Mouse (Mus musculus) adrenal gland, postnatal 10 days (tissue): ENCODE measurements at regions not wholly inside any gene's neighbourhood (a gene's known extent, or its start where the extent isn't known, plus 50 kb on each side); places are given as distances from the start of the nearest gene placed in this dataset.
A peak's percentile ranks its signal among the peaks of the same experiment; 100 is the strongest.

Experiments used
- DNase-seq: peaks from one replicate; pipeline ENCODE4 v3.0.0; 2021; ENCODE audit warnings: mixed read lengths

DNA sequence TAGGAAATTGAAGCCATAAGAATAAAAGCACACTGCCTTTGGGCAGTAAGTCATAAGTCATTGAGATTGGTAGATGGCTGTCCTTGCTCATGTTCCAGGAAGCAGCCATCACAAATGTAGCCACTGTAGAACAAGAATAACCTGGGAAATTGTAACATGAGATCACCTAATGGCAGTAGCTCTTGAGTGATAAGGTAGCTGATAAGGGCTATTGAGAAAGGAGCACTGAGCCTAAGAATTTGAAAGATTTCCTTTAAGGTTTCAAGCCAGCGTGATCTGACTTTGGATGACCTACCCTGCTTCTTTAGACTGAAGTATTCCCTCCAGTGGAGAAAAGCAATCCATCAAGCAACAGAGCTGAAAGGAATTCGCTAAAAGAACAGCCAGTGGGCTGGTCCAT lies 117.8 kb upstream of the Ppp2r3a start:
- no peak for DNase-seq

- DNase-seq: no peak
Measured at GRCm38 (mm10) chr9:101356607-101357006, 105.0 kb upstream of the Ppp2r3a start.

- DNase-seq: no peak
Measured at GRCm38 (mm10) chr9:101348771-101349170, 97.2 kb upstream of the Ppp2r3a start.

DNA sequence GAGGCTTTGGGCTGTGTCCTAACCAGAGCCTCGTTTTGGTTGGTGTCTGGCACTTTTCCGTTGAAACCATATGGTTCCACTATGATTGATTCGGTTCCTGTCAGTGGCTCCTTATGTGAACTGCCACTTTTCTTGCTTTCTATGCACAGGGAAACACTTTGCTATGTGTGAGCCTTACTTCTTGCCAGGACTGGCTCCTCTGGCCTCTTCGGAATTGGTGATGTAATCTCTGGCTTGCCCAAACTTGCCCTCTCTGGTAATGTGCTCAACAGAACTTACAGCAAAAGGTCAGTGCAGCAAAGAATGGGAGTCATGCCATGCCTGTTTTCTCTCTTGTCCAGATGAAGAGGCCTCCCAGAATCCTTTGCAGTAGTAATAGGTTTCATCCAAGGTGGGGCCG lies 91.3 kb upstream of the Ppp2r3a start:
- peak; percentile 23 for DNase-seq

DNA sequence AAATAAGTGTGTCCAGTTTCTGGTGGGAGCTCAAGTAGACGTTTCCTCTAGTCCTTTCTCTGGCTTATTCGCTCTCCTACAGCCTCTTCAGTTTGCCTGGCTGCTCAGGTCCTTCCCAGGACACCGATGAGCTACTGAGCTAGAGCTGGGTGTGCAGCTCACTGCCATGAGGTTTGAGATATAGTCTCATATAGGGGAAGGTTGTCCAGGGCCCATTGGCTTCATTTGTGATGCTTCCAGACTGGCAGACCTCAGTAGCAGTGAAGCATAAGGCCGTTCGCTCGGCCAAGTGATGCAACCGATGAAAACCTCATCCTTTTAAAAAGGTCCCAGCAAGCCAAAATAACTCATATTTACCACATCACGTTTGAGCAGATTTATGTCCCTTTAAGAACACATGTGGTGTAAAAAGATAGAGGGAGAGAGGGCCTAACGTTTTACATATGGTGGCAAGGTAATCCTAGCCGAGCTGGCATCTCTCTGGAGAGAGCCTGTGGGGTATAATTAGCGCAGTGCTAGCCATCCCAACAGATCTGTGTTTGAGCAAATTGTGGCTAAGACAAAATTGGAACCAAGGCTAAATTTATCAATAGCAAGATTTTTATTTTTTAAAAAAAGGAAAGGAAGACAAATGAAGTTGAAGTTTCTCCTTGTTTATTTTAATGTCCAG lies 89.3 kb upstream of the Ppp2r3a start:
- no peak for DNase-seq

DNA sequence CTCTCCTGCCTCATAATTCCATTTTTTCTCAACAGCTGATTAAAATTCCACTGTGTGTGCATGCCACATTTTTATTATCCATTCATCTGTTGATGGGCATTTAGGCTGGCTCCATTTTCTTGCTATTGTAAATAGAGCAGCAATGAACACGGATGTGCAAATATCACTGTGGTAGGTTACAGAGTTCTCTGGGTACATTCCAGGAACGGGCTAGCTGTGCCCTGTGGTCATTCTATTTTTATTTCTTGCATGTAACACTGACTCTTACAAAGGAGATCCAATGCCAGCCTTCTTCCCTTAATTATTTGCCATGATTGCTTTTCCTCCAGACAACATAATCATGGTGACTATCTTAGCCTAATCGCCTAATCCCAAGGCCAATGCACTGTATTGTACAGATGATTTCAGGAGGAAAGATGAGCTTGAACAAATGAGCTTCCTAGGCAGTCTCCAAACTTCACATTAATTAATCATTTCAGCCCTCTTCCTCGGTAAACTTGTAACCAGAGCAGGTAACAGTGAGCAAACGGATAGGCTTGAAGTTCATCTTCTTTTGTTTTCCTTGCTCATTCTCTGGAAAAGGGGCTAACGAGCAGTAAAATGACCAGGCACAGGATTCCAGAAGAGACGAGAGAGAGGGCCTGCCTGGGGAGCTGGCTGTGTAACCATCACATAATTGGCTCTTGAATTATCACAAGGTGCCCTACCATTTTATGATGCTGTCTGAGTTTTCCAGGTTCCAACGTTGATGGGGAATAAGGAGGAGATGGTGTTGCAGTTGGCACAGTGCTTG lies 77.6 kb upstream of the Ppp2r3a start:
- DNase-seq: peak; percentile 6

DNA sequence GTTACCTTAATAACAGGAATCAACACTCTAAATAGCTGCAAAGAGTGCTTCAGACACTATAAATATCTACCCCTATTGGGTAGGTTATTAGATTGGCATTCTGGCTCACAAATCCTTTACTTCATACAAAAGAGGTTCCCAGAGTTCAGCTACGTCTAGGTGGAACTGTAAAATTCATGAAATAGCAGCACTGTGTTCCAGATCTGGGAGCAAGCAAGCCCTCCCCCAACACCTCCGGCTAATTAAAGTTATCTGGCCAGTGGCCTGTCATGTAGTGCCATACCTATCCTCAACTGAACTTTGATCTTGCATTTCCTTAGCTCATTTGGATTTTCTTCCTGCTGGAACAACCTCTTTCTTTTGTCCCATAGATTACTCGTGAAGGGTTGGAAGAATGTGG lies 75.4 kb upstream of the Ppp2r3a start:
- no peak for DNase-seq

- DNase-seq: peak; percentile 76
Measured at GRCm38 (mm10) chr9:101314036-101314435, 62.4 kb upstream of the Ppp2r3a start.

DNA sequence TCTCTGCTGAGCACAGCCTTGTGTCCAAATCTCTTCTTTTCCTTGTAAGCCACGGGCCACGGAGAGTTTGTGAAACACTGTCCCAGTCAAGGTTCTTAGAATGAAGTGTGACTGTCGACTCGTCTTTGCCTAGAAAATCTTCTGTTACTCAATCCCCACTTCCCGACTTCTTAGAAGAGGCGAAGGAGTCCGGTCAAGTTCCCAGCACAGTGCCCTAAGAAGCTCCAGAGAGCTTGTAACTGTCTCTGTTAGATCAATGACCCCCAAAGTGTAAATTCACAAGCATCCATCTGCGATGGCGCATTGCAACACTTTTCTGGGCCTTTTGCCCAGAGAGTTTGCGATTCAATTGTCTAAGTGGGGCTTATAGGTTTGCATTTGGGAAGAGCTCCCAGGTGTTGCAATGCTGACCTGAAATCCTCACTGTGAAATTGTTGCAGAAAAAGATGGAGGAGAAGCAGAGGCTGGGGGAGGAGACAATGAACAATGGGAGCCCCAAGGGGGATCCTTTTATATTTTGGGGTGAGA lies 54.9 kb upstream of the Ppp2r3a start:
- no peak for DNase-seq

DNA sequence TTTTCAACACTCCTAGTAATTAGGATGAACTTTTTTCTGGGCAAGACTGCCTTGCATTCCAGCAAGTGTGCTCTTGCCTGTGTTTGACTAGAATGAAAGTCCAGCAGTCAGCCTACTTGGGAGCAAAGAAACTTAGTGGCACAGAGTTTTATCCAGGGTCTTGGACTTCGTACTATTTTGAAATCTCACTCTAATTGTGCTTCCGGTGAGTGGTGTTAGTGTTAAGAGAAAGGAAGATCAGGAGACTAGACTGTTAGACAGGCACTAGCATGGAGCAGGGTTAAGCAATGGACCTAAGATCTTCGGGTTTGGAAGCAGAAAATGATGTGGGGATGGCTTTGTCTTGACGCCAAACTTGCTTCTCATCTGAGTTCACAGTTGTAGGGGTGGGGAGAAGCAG lies 54.1 kb upstream of the Ppp2r3a start:
- no peak for DNase-seq
